Mouse (Mus musculus): ENCODE measurements around the gene Tmem74b.

Tmem74b gene

GRCm38 (mm10) chr2:151742084-151742483 lies 40.3 kb downstream of the Tmem74b start:
- DNase-seq (ENCODE audit: low spot score) = no peak

DNA sequence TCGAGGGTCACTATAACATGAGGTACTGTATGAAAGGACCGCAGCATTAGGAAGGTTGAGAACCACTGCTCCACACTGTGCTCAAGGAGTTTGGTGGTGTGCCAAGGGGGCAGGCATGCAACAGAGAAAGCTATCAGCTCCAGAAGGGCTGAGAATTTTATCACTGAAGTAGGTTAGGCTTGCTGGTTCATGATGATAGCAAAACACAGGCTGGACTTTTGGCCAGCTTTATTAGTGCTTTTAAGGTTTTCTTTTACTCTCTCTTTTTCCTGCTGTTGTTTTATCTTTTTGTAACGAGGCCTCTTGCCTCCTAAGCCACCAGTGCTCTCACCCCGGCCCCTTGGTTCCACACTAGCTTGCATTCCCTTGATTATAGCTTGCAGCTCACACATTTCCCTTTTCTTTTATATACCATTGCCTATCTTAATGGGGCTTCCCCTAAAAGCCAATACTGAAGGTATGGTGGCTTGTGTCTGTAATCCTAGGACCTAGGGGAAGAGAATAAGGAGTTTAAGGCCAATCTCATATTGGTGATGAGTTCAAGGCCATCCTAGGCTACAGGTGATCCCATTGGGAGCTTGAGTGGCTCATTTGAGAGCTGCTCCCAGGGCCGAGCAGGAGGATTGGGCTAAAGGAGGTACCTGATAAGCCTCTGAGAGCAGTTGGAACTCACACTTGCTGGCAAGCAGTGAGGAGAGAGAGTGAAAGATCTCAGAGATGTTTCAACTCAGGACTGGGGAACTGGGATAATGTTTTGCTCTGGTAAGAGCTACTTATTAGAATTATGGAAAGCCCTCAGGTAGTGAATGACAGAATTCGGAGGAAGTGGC lies 41.3 kb downstream of the Tmem74b start:
- DNase-seq (ENCODE audit: low spot score) = no peak

DNA sequence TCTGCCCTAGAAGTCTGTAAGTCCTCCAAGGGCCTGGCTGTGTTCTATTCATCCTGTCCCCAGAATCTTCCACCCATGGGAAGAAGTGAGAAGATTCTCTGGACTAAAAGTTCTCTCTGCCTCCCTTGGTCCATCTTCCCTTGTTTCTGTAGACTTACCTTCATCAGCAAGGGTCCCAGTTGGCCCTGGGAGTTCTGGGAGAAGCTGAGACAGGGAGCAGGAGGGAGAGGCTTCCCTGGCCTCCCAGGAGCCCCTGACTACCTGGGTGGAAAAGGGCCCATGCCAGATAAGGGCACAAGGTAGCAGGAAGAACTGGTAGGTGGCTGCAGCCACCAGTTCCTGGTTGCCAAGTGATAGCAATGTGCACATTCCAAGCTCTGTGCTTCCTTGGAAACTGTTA lies 42.0 kb downstream of the Tmem74b start, which contains the start of gene Psmf1:
TSS of gene Psmf1 (minus strand) at position 342 of the 400 bp plus-strand sequence.
- DNase-seq (ENCODE audit: low spot score) = no peak

DNA sequence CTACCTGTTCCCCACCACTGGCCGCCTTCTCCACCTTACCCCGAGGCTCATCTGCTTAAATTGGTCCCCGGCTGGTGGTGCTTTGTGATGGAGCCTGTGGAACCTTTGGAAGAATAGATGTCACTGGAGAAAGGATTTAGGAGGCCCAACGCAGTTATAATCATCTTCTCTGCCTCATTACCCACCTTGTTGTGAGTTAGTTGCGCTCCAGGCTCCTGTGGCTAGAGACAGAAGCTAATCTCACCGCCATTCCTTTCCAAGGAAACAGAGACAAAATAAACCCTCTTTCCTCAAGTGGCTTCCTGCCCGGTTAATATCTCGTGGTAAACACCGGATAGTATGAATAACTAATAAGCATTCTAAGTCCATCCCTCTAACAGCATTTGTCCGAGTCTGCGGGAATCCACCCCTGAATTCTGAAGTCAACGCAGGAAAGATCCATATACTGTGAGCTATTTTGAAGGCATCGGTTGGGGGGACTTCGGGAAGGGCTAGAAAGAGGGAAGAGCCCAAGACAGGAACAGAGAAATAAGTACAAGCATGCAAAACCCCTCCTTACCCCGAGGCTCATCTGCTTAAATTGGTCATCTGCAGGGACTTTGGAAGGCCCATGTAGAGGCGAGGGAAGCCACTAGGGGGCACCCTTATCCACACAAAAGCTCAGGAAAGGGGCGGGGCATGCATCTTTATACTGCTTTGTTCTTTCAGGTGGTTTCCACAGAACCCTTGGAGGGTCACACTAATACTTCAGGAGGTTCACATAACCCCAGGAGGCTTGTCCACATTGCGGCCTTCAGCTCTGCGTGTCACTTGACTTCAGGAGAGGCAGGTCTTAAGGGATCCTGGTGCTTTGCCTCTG lies 46.3 kb downstream of the Tmem74b start:
- DNase-seq (ENCODE audit: low spot score) = peak; percentile 61

- DNase-seq (ENCODE audit: low spot score) = no peak
Observed at GRCm38 (mm10) chr2:151751330-151751729, 49.5 kb downstream of the Tmem74b start.

DNA sequence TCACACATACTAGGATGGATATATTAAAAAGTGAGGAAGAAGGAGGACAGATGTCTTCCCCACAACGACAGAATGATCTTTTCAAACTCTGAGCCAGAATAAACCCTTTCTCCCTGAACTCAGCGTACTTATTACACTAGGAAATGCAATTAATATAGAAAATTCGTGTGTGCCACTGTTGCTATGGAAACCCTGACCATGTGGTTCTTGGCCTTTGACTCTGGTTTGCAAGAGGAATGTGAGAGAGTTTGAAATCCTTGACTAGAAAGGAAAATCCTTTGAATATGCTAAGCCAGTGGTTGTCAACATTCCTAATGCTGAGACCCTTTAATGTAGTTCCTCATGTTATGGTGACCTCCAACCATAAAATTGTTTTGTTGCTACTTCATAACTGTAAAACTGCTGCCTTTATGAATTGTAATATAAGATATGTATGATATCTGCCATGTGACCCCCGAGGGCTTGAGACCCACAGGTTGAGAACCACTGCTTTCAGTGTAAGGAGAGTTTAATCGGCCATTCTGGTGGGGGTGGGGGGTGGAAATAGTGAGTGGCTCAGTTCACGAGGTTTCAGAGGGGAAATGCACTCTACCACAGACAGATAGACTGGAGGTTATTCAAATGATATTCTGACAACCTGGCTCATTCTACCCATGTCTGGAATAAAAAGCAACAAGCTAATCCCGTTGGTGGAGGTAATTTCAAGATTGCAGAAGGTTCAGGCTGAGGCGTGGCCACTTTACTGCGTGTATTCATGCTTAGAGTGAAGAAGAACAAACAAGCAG lies 54.7 kb downstream of the Tmem74b start:
- DNase-seq (ENCODE audit: low spot score) = no peak

DNA sequence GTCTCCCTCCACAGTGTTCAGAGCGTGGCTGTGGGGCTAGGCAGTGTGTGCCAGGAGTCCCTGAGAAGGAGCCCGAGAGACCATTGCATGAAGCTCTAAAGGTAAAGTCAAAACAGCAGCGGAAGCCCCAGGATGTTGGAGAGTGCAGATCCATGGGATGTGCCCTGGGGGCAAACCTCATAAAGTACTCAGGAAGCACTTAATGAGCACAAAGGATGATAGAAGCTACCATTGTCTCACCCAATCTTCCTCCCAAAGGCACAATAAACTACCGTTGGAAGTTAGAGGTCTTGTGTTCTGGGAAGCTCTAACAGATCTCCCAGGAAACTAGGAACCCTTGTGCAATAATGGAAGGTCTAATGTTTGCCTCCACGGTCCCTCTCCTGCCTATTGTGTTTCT lies 55.6 kb downstream of the Tmem74b start:
- DNase-seq (ENCODE audit: low spot score) = no peak

GRCm38 (mm10) chr2:151758806-151759353 lies 57.1 kb downstream of the Tmem74b start:
- DNase-seq (ENCODE audit: low spot score) = no peak

Data from urinary bladder, postnatal 25 days (tissue).